18 mouse cellular contexts compared by ENCODE assay signal in genomic region chr2:63091775-63092174, GRCm38 (mm10).
"Had no signal": no experiment of that assay in that cellular context is flagged by ENCODE, and none has a peak within 500 bp of the region (broad histone marks: within the 10 kb centered on the region; RNA-seq: fewer than 3 reads in every experiment).

No protein-coding gene starts in this region.

- H3K4me1 ChIP-seq: limb, embryonic 12.5 days; limb, embryonic 15.5 days; liver, embryonic 12.5 days; liver, embryonic 15.5 days; lung, embryonic 15.5 days; megakaryocyte, embryonic 14.5 days; midbrain, embryonic 10.5 days; neural tube, embryonic 12.5 days; neural tube, embryonic 15.5 days had no signal

- H3K4me2 ChIP-seq: limb, embryonic 12.5 days; limb, embryonic 15.5 days; liver, embryonic 12.5 days; liver, embryonic 15.5 days; lung, embryonic 15.5 days; neural tube, embryonic 12.5 days; neural tube, embryonic 15.5 days had no signal

- H3K4me3 ChIP-seq: limb, embryonic 12.5 days; limb, embryonic 15.5 days; liver, embryonic 12.5 days; liver, embryonic 15.5 days; lung, embryonic 15.5 days; megakaryocyte, embryonic 14.5 days; midbrain, embryonic 10.5 days; neural tube, embryonic 12.5 days; neural tube, embryonic 15.5 days had no signal

- H3K27ac ChIP-seq: limb, embryonic 12.5 days; limb, embryonic 15.5 days; liver, embryonic 12.5 days; liver, embryonic 15.5 days; lung, embryonic 15.5 days; midbrain, embryonic 10.5 days; neural tube, embryonic 12.5 days; neural tube, embryonic 15.5 days had no signal

- H3K9me3 ChIP-seq: limb, embryonic 12.5 days; limb, embryonic 15.5 days; liver, embryonic 12.5 days; liver, embryonic 15.5 days; lung, embryonic 15.5 days; megakaryocyte, embryonic 14.5 days; midbrain, embryonic 10.5 days; neural tube, embryonic 12.5 days; neural tube, embryonic 15.5 days had no signal

- H3K36me3 ChIP-seq: limb, embryonic 12.5 days; limb, embryonic 15.5 days; liver, embryonic 12.5 days; liver, embryonic 15.5 days; lung, embryonic 15.5 days; midbrain, embryonic 10.5 days; neural tube, embryonic 12.5 days; neural tube, embryonic 15.5 days had no signal

- H3K9ac ChIP-seq: limb, embryonic 12.5 days; limb, embryonic 15.5 days; liver, embryonic 12.5 days; liver, embryonic 15.5 days; lung, embryonic 15.5 days; neural tube, embryonic 12.5 days; neural tube, embryonic 15.5 days had no signal

- H3K27me3 ChIP-seq: limb, embryonic 12.5 days; limb, embryonic 15.5 days; liver, embryonic 12.5 days; liver, embryonic 15.5 days; lung, embryonic 15.5 days; megakaryocyte, embryonic 14.5 days; neural tube, embryonic 12.5 days; neural tube, embryonic 15.5 days had no signal

- DNase-seq: kidney, postnatal 14 days; kidney, postnatal 4 days; left cerebral cortex, postnatal 4 days; lung, adult 18-20 months; lung, postnatal 10 days; lung, postnatal 36 days; midbrain, embryonic 14.5 days; thymus, adult 18-20 months; thymus, postnatal 36 days had no signal

- ATAC-seq: liver, embryonic 12.5 days had no signal
